Mouse (Mus musculus) layer of hippocampus, adult 6 months (tissue): Measurements from ENCODE around the gene Map3k11. TPM values are rescaled to one million over a fixed set of nuclear protein-coding genes. Genes with fewer than 3 reads are reported as not detected.

ENCODE experiments used
- long read RNA-seq, 2 experiments: library from polyadenylated mRNA; unstranded; transcript quantifications; one replicate each; pipeline ENCODE4 v2.0.0; 2019 to 2020
- microRNA-seq: library from miRNA; unstranded; fragments of <30 nt; microRNA quantifications from one replicate; pipeline ENCODE4 v1.2.0, GENCODE M21; 2020
- polyA plus RNA-seq: library from polyadenylated mRNA; unstranded; fragments of <200 nt; fragmentation: Nextera tagmentation; gene quantifications from 2 replicates; pipeline ENCODE4 v1.2.3, GENCODE M21; 2021

The Map3k11 gene
- polyA plus RNA-seq: 6.1 and 6.9 TPM in 2 replicates
- long read RNA-seq, experiment 1, partial matches to known transcripts: 9 of 13 reads
- long read RNA-seq, experiment 1, other reads (novel, unspliced or antisense): 4 of 13 reads
- long read RNA-seq, experiment 2, partial matches to known transcripts: 37 of 47 reads
- long read RNA-seq, experiment 2, other reads (novel, unspliced or antisense): 10 of 47 reads

DNA sequence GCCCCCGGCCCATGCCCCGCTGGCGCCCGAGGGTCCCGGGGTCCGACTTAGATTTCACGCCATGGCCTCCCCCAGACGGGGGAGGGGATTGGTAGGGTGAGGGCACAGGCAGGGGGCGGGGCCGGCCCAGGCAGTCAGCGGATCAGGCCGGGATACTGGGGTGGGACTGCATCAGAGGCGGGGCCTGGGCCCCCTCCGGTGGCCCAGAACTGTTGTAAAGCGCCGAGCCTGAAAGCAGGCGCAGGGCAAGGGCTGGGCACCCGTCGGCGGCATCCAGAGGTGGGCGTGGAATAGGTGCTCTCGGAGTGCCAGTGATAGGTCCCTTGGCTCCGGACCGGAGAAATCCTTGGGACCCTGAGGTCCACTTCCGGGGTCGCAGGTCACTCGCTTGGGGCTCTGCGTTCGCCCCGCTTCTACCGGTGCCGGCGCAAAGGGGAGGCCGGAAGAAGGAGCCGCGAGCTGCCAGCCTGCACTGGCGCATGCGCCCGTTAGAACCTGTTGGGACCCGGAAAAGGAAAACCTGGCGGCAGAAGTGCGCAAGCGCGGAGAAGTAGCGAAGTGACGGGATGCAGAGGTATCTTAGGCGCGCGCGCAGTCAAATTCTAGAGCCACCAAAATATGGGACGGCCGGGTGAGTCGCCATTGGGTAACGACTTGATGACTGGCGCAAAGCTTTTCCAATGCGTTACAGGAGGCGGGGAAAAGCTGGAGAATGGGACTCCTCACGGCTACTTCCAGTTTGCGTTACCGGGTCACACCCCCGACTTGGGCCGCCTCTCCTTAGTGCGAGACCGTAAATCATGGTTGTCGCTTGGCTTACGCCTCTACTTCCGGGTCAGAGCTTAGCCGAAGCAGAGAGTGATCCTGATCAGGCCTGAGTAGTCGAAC, at the start of gene Map3k11, which contains the start of gene Pcnx3:
Gene Map3k11 (plus strand): TSS at position 543 of the 888 bp plus-strand sequence.
Gene Pcnx3 (minus strand): TSS at position 709 of the 888 bp plus-strand sequence.

GRCm38 (mm10) chr19:5662981-5663913, 25.3 kb upstream of the Map3k11 start, which contains the start of gene Sipa1:
Gene Sipa1, minus strand, starts transcription at chr19:5663707.

GRCm38 (mm10) chr19:5704163-5704800, 15.7 kb downstream of the Map3k11 start, which contains the start of gene Kcnk7:
Gene Kcnk7, plus strand, starts transcription at chr19:5704367.

GRCm38 (mm10) chr19:5725767-5726515, 37.4 kb downstream of the Map3k11 start, which contains the start of gene Ehbp1l1:
Gene Ehbp1l1, minus strand, starts transcription at chr19:5726317.

DNA sequence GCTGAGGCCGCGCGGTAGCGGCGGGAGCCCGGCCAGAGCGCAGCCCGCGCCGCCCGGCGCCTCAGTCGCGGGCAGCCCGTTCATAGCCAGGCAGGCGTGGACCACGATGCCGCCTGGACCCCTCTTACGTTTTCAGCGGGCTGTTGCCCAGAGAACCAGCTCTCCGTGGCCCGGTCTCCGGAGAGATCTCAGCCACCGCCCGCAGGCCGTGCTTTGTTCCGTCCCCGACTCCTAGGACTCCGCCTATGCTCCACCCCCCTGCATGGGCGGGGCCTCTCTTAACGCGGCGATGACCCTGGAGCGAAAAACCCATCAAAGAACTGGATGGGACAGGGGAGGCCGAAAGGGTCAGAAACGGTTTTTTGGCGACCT, 40.9 kb downstream of the Map3k11 start, which contains the start of gene Fam89b:
Gene Fam89b (minus strand): TSS at position 210 of the 372 bp plus-strand sequence.

GRCm38 (mm10) chr19:5740320-5741317, 52.1 kb downstream of the Map3k11 start, which contains the start of gene Ltbp3:
Gene Ltbp3, plus strand, starts transcription at chr19:5740904.

Small RNAs within 50 kb of the gene (microRNA-seq; reads per million reads assigned to microRNA genes)
- 1.9 reads per million for gene Mir6987

Other genes starting within 250 kb of the Map3k11 start
- gene Fosl1, start 241.2 kb upstream of the Map3k11 start, polyA plus RNA-seq: 0.38 TPM in 1 of 2 replicates, not detected in the other
- 15.8 and 16.5 TPM in 2 replicates for gene Ccdc85b, start 230.8 kb upstream of the Map3k11 start, polyA plus RNA-seq
- 85.1 and 88.5 TPM in 2 replicates for gene Fibp, start 228.1 kb upstream of the Map3k11 start, polyA plus RNA-seq
- 0.20 and 0.41 TPM in 2 replicates for gene Ctsw, start 220.2 kb upstream of the Map3k11 start, polyA plus RNA-seq
- gene Efemp2, start 214.8 kb upstream of the Map3k11 start, polyA plus RNA-seq: 17.7 and 32.4 TPM in 2 replicates
- 24.3 and 24.9 TPM in 2 replicates for gene Mus81, start 200.3 kb upstream of the Map3k11 start, polyA plus RNA-seq
- 906 and 1,048 TPM in 2 replicates for gene Cfl1, start 198.3 kb upstream of the Map3k11 start, polyA plus RNA-seq
- not detected in 2 replicates for gene 1700020D05Rik, start 185.0 kb upstream of the Map3k11 start, polyA plus RNA-seq
- 50.6 and 51.6 TPM in 2 replicates for gene Snx32, start 178.2 kb upstream of the Map3k11 start, polyA plus RNA-seq
- not detected in 2 replicates for gene Ovol1, start 128.1 kb upstream of the Map3k11 start, polyA plus RNA-seq
- 2.8 and 5.1 TPM in 2 replicates for gene Ap5b1, start 120.7 kb upstream of the Map3k11 start, polyA plus RNA-seq
- gene Rnaseh2c, start 86.9 kb upstream of the Map3k11 start, polyA plus RNA-seq: 47.4 and 53.5 TPM in 2 replicates
- gene Kat5, start 78.5 kb upstream of the Map3k11 start, polyA plus RNA-seq: 41.3 and 45.1 TPM in 2 replicates
- 9.2 and 14.8 TPM in 2 replicates for gene Rela, start 51.3 kb upstream of the Map3k11 start, polyA plus RNA-seq
- gene Sipa1, start 25.0 kb upstream of the Map3k11 start, polyA plus RNA-seq: 7.2 and 9.3 TPM in 2 replicates
- gene Pcnx3, start 166 bp downstream of the Map3k11 start, polyA plus RNA-seq: 6.7 and 8.1 TPM in 2 replicates
- gene Kcnk7, start 15.6 kb downstream of the Map3k11 start, polyA plus RNA-seq: 0.65 and 0.82 TPM in 2 replicates
- 9.6 and 11.4 TPM in 2 replicates for gene Ehbp1l1, start 37.6 kb downstream of the Map3k11 start, polyA plus RNA-seq
- 13.9 and 17.1 TPM in 2 replicates for gene Fam89b, start 40.9 kb downstream of the Map3k11 start, polyA plus RNA-seq
- 2.5 and 4.3 TPM in 2 replicates for gene Ltbp3, start 52.2 kb downstream of the Map3k11 start, polyA plus RNA-seq
- gene Scyl1, start 82.7 kb downstream of the Map3k11 start, polyA plus RNA-seq: 53.3 and 62.2 TPM in 2 replicates
- gene Frmd8, start 186.5 kb downstream of the Map3k11 start, polyA plus RNA-seq: 14.0 and 15.8 TPM in 2 replicates
- gene Slc25a45, start 189.1 kb downstream of the Map3k11 start, polyA plus RNA-seq: 0.98 and 1.3 TPM in 2 replicates
- gene Tigd3, start 205.4 kb downstream of the Map3k11 start, polyA plus RNA-seq: 0.85 and 0.88 TPM in 2 replicates
- gene Dpf2, start 224.3 kb downstream of the Map3k11 start, polyA plus RNA-seq: 36.4 and 37.3 TPM in 2 replicates
- gene Cdc42ep2, start 236.1 kb downstream of the Map3k11 start, polyA plus RNA-seq: 8.6 and 11.3 TPM in 2 replicates